Mouse (Mus musculus) left cerebral cortex, adult 11 months (tissue): Measurements from ENCODE around the gene Olfr1440.

Experiments used
- DNase-seq: peaks from one replicate; pipeline ENCODE4 v3.0.0; 2022; ENCODE audit warnings: low spot score

The Olfr1440 gene

GRCm38 (mm10) chr19:12386979-12387378, at the start of gene Olfr1440:
Gene Olfr1440, plus strand, starts transcription at chr19:12387279.
- no peak for DNase-seq

- DNase-seq, result no peak
Observed at GRCm38 (mm10) chr19:12373004-12373403, 14.1 kb upstream of the Olfr1440 start.

GRCm38 (mm10) chr19:12374465-12375025, 12.5 kb upstream of the Olfr1440 start:
- peak; percentile 22 for DNase-seq

GRCm38 (mm10) chr19:12413737-12414136, 26.7 kb downstream of the Olfr1440 start:
- no peak for DNase-seq

- DNase-seq, result no peak
Observed at GRCm38 (mm10) chr19:12417361-12417760, 30.3 kb downstream of the Olfr1440 start, which contains the start of gene Olfr1441. Gene Olfr1441, plus strand, starts transcription at chr19:12417433.

- DNase-seq, result no peak
Observed at GRCm38 (mm10) chr19:12418312-12418711, 31.2 kb downstream of the Olfr1440 start.

GRCm38 (mm10) chr19:12420555-12420954, 33.5 kb downstream of the Olfr1440 start:
- DNase-seq, result no peak

- no peak for DNase-seq
Observed at GRCm38 (mm10) chr19:12421680-12422079, 34.6 kb downstream of the Olfr1440 start.

GRCm38 (mm10) chr19:12427101-12427500, 40.0 kb downstream of the Olfr1440 start:
- DNase-seq, result no peak

- DNase-seq, result no peak
Observed at GRCm38 (mm10) chr19:12427605-12428004, 40.5 kb downstream of the Olfr1440 start, which contains the start of gene Pfpl. Gene Pfpl, plus strand, starts transcription at chr19:12427905.

GRCm38 (mm10) chr19:12433033-12433432, 46.0 kb downstream of the Olfr1440 start:
- DNase-seq, result no peak

GRCm38 (mm10) chr19:12435011-12435416, 47.9 kb downstream of the Olfr1440 start:
- DNase-seq, result no peak

GRCm38 (mm10) chr19:12435750-12436524, 48.9 kb downstream of the Olfr1440 start:
- no peak for DNase-seq

GRCm38 (mm10) chr19:12439581-12439980, 52.5 kb downstream of the Olfr1440 start:
- no peak for DNase-seq

- DNase-seq, result no peak
Observed at GRCm38 (mm10) chr19:12440103-12440725, 53.1 kb downstream of the Olfr1440 start.

GRCm38 (mm10) chr19:12442560-12442959, 55.5 kb downstream of the Olfr1440 start:
- DNase-seq, result no peak

- DNase-seq, result no peak
Observed at GRCm38 (mm10) chr19:12445014-12445413, 57.9 kb downstream of the Olfr1440 start.
